Mouse (Mus musculus) urinary bladder, postnatal 25 days (tissue): ENCODE measurements around the gene Gopc.
A peak's percentile ranks its signal among the peaks of the same experiment; 100 is the strongest.

Experiments used
- DNase-seq: peaks from one replicate; pipeline ENCODE4 v3.0.0; 2022; ENCODE audit warnings: low spot score

The Gopc gene

GRCm38 (mm10) chr10:52381845-52382591 is at the start of gene Gopc:
Gene Gopc (minus strand): TSS chr10:52382124.
- peak; percentile 96 for DNase-seq

- no peak for DNase-seq
Measured at GRCm38 (mm10) chr10:52430953-52431352, 49.0 kb upstream of the Gopc start.

- DNase-seq: no peak
Measured at GRCm38 (mm10) chr10:52427634-52428415, 45.9 kb upstream of the Gopc start.

GRCm38 (mm10) chr10:52426314-52426980 is 44.5 kb upstream of the Gopc start:
- no peak for DNase-seq

DNA sequence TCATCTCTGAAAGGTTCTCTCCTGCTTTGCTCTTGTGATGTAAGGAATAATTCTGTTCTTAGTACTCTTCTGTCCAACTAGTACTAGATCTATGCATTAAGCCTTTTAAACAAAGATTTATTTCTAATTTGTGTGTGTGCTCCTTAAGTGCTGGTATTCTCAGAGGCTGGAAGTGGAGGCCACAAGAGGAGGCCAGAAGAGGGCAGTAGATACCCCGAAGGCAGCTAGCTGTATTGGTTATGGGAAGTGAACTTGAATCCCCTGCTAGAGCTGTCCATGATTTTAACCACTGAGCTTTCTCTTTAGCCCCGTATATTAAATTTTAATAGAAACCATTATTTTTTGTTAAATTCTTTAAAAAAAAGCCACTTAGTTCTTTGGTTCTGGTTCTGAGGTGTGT is 41.2 kb upstream of the Gopc start:
- no peak for DNase-seq

GRCm38 (mm10) chr10:52421716-52422115 is 39.8 kb upstream of the Gopc start:
- DNase-seq: no peak

DNA sequence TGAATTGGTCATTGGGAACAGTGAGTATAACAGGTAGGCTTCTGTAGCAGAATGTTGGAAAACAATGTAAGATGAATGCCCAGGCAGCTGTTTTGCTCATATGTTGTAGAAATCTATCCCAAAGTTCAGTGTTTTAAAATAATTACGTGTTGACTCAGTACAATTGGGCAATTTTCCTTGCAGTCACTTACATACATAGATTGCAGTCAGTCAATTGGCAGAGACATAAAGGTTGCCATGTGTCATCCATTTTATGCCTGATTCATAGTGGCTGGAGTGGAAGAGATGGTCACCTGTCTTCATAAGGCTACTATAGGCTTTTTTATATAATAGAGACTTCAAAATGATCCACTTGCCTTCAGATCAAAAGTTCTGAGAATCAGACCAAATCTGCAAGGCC is 38.6 kb upstream of the Gopc start:
- no peak for DNase-seq

DNA sequence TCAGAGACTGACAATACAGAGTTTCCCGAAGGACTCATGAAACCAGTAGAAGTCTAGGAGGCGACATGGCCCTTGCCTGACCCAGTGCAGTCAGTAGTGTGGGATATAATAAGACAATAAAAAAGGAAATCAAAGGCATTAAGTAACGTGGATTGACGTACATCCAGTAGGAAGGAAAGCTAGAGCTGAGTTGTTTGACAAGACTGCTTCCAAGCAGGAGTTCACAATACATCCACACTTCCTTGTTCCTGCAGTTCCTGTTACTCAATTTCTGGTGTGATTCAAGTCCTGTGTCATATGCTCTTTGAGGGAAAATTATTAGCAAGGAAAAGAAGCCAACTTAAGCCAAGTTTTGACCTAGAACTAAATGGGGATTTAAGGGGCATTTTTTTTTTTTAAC is 37.5 kb upstream of the Gopc start:
- no peak for DNase-seq

DNA sequence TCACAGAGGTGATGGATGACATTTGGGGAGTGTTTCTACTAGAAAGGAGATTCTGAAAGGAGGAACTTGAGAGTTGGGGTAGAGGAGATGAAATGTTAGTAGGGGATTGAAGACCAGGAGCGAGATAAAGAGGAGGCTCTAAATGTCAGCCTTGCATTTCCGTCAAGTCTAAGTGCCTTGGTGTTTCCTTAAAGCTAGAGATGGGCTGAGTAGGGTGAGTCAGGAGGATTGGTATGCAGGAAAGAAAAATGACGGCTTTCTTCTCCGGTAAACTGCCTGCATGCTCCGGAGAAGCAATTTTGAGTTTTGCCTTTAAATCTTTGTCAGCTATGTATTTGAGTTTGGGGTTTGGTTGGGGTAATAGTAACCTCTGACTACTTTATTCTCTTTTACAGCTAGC is 37.0 kb upstream of the Gopc start:
- DNase-seq: no peak

DNA sequence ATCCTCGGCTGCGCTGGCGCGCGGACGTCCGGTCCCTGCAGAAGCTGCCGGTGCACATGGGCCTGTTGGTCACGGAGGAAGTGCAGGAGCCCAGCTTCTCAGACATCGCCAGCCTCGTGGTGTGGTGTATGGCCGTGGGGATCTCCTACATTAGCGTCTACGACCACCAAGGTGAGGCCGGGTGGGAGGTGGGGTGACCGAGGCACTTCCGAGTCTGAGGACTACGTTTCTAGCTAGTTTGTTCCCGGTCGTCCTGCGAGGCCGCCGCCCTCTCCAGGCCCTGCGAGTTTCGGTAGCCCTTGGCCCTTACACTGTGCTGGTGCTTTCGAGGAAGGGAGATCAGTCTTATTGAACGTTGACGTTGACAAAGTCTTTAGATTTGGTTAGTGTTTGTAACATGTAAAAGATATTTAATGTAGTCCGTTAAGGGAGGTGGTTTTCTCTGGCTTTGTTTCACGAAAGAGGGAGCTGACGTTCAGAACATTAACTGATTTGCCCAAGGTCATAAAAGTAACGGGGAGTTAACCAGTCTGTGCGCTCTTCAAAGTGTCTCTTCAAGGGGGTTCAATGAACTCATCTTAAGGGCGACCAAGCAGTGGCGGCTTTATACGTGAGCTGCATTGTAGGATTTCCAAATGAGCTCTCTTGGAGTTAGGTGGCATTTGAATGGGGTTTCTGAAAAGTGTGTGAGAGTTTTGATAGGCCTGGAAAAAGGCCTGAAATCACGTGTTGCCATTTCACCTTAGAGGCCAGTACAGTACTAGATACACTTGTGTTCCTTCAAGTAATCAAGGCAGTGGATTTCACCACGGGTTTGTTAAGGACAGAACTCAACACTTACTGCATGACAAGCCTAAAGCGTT is 36.3 kb upstream of the Gopc start:
- no peak for DNase-seq

DNA sequence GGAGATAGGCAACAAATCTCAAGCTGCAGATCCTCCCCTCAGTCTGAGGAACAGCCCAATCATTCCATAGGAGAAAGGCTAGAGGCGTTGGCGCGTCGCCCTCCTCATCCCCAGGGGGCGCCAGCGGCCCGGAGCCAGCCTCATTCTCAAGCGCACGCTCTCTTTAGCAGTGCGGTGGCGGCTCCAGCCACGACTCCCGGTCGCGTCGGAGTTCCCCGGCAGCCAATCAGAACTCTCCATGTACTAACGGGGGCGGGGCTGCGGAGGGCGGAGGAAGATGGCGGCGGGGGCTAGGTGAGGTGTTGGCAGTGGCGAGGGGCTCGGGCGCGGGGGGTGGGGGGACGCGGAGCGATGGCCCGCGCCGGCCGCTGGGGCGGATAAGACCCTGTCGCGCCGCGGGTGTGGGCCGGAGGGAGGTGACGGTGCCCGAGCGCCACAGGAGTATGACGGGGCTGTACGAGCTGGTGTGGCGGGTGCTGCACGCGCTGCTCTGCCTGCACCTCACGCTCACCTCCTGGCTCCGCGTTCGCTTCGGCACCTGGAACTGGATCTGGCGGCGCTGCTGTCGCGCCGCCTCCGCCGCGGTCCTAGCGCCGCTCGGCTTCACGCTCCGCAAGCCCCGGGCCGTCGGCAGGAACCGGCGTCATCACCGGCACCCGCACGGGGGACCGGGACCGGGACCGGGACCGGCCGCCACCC is 35.5 kb upstream of the Gopc start, which contains the start of gene Nus1:
Nus1 (plus strand) TSS at position 249 of the 699 bp plus-strand sequence.
- peak; percentile 95 for DNase-seq

DNA sequence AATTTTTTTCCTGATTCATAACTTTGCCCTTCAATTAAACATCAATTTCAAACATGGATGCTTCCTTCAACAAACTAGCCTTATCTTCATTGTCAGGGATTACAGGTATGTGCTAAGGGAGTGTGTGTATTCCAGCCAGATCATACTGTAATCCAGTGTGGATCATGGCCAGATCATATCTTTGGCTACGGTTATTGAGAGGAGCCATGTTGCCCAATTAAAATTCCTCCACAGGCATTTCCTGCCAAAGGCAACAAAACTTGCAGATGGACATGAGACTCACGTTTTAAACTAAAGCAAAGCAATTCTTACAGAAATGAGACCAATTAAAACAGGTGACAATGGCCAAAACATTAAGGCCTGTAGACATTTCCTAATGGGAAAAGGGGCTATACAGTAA is 34.5 kb upstream of the Gopc start:
- no peak for DNase-seq

GRCm38 (mm10) chr10:52415020-52415419 is 33.1 kb upstream of the Gopc start:
- DNase-seq: no peak

DNA sequence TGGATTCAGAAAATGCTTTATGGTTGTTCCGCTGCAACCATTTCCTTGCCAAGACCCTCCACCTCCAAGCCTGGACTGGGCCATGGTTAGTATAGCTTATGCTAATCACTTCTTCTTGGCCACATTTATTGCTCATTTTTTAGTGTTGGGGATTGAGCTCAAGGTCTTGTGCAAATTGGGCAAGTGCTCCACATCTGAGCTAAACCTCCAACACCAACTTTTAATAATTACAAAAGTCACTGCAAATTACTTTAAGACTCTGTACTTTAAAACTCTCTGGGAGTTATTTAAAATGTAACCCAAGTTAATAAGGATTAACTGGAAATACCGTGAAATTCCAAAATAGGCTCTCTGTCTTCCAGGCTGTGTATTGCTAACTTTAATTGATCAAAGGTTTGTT is 25.6 kb upstream of the Gopc start:
- DNase-seq: no peak

- DNase-seq: no peak
Measured at GRCm38 (mm10) chr10:52405160-52405559, 23.2 kb upstream of the Gopc start.

GRCm38 (mm10) chr10:52399722-52400121 is 17.8 kb upstream of the Gopc start:
- no peak for DNase-seq

DNA sequence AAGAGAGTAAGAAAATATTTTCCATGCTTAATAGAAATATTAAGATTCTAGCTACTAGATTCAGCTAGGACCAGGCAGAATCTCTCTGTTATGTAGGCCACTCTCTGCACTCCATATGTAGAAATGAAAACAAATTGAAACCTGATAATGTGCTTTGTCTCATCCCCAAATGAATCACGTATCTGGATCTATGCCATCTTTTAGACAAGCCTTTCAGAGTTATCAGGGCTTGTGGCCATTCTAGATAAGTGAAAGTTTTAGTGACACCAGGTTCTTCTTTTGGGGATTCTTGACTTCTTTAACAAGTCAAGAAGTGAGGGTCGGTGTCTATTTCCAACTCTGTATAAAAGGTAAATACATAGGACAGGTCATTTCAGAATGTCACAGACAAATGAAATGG is 16.8 kb upstream of the Gopc start:
- DNase-seq: no peak

- no peak for DNase-seq
Measured at GRCm38 (mm10) chr10:52396647-52397046, 14.7 kb upstream of the Gopc start.

GRCm38 (mm10) chr10:52391208-52391607 is 9.3 kb upstream of the Gopc start:
- DNase-seq: no peak

DNA sequence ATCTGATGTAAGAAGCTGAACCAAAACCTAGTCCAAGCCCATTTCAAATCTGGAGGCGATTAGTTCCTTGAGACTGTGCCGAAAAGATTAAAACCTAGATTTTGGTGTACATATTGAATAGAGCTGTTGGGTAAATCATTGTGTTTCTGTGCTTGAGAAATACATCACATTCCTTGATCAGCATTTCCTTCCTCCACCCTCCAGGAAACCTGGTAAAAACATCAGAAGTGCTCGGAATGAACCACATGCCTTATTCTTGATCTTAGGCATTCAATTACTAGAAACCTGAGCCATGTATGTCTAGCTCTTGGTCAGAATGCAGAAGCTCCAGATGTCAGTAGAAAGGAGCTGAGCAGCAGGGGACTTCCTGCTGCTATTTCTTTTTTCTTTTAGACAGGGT is 7.5 kb upstream of the Gopc start:
- DNase-seq: no peak

DNA sequence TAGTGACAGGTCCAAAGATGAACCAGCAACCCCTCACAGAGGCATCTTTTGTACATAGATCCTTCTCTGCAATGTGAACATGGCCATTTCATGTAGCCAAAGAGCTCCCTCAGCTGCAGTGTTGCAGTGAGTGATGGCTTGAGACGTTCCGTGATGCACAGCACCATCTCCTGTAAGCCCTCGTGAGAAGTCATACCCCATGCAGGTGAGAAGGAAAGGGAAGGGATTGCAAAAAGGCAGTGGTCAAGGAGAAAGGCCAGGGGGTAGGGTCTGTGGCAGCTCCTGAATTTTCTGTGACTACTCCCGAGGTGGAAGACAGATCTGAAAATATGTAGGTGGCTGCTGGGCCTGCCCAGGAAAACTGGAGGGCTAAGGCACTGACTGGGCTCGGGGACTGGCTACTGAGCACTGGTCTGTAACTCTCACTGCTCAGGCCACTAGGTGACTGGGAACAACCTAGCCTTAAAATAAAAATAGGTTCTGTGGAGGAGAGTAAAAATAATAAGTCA is 7.1 kb upstream of the Gopc start, which contains the start of gene Nepn:
Nepn (plus strand) TSS at position 51 of the 509 bp plus-strand sequence.
- DNase-seq: no peak
